Mouse (Mus musculus) midbrain, embryonic 15.5 days (tissue): Measurements from ENCODE around the gene Hmgcl. TPM values are rescaled to one million over a fixed set of nuclear protein-coding genes. Genes with fewer than 3 reads are reported as not detected.
"Not testable (repeated sequence)": the region's sequence is repeated elsewhere in the genome, so short reads cannot be mapped to it uniquely, and the experiment has no call there.

Source experiments
- ATAC-seq: fragments of 200-750 bp; cut with Nextera tagmentation; replicated peaks from 2 replicates; pipeline ENCODE4 v1.8.0; 2017; ENCODE audit warnings: moderate TSS enrichment
- H3K27ac ChIP-seq: fragments of 300-500 bp; sonication (generic); 2 replicates; pipeline ENCODE4 v1.5.1; 2015; ENCODE audit warnings: mild to moderate bottlenecking, inconsistent platforms
- H3K27me3 ChIP-seq: fragments of 300-500 bp; sonication (generic); replicated peaks from 2 replicates; pipeline ENCODE4 v1.6.1; 2015; ENCODE audit warnings: inconsistent platforms
- H3K36me3 ChIP-seq: fragments of 300-500 bp; sonication (generic); replicated peaks from 2 replicates; pipeline ENCODE4 v1.6.1; 2015; ENCODE audit warnings: inconsistent platforms
- H3K4me1 ChIP-seq: fragments of 300-500 bp; sonication (generic); 2 replicates; pipeline ENCODE4 v1.6.1; 2015; ENCODE audit warnings: inconsistent platforms
- H3K4me2 ChIP-seq: fragments of 300-500 bp; sonication (generic); 2 replicates; pipeline ENCODE4 v1.6.1; 2015; ENCODE audit warnings: inconsistent platforms, mild to moderate bottlenecking, moderate library complexity
- H3K4me3 ChIP-seq: fragments of 300-500 bp; sonication (generic); 2 replicates; pipeline ENCODE4 v1.5.1; 2015; ENCODE audit warnings: mild to moderate bottlenecking, inconsistent platforms
- H3K9ac ChIP-seq: fragments of 300-500 bp; sonication (generic); 2 replicates; pipeline ENCODE4 v1.6.1; 2015; ENCODE audit warnings: mild to moderate bottlenecking, inconsistent platforms
- H3K9me3 ChIP-seq: fragments of 300-500 bp; sonication (generic); 2 replicates; pipeline ENCODE4 v1.6.1; 2016; ENCODE audit warnings: inconsistent platforms
- WGBS: fragments of 180-500 bp; shearing (Covaris S2); methylation state at CpG from one replicate; pipeline ENCODE4 v1.1.7; 2015; ENCODE audit warnings: mixed read lengths; 5-methylcytosine and 5-hydroxymethylcytosine counted together
- polyA plus RNA-seq: library from polyadenylated mRNA; unstranded; fragments of >200 nt; fragmentation: Nextera tagmentation; extraction: Ambion mirVana; gene quantifications from 2 replicates; pipeline ENCODE4 v1.2.1, GENCODE M21; 2015

Gene Hmgcl
- polyA plus RNA-seq, 1 experiment from 2014 or later: 57.0 TPM

- ATAC-seq: not testable (repeated sequence)
- peaks cover 22% of the 10 kb centered on the region; the same call in 1 of the 2 replicates for H3K36me3 ChIP-seq
Measured at GRCm38 (mm10) chr4:135980223-135980622, 34.0 kb downstream of the Hmgcl start.

GRCm38 (mm10) chr4:135981524-135982063, 35.3 kb downstream of the Hmgcl start:
- Histone ChIP-seq H3K4me1 (peaks cover 16% of the 10 kb centered on the region), H3K9ac (no peak overlapping the region), H3K36me3 (peaks cover 12% of the 10 kb centered on the region; the same call in 1 of the 2 replicates), H3K27ac (no peak overlapping the region), H3K4me2 (no peak overlapping the region), H3K4me3 (no peak overlapping the region), H3K27me3 (no peaks in the 10 kb centered on the region), H3K9me3 (no peaks in the 10 kb centered on the region)
- no peak for ATAC-seq
- WGBS: 77% methylated on average over 7 of the region's 7 CpGs

More at GRCm38 (mm10) chr4:135980223-135980622, 34.0 kb downstream of the Hmgcl start:
- not testable (repeated sequence) for H3K4me3 ChIP-seq, H3K4me1 ChIP-seq, H3K9ac ChIP-seq, H3K27ac ChIP-seq, H3K4me2 ChIP-seq, H3K9me3 ChIP-seq, H3K27me3 ChIP-seq
- 97% methylated on average over 5 of the region's 5 CpGs for WGBS

GRCm38 (mm10) chr4:135984556-135984955, 38.3 kb downstream of the Hmgcl start:
- no peak for ATAC-seq
- Histone ChIP-seq H3K36me3 (peaks cover 8% of the 10 kb centered on the region; the same call in 1 of the 2 replicates), H3K4me2 (no peak overlapping the region), H3K4me1 (peaks cover 23% of the 10 kb centered on the region), H3K27ac (no peak overlapping the region), H3K9me3 (no peaks in the 10 kb centered on the region), H3K9ac (no peak overlapping the region), H3K4me3 (no peak overlapping the region), H3K27me3 (no peaks in the 10 kb centered on the region)
- WGBS: 93% methylated on average over 5 of the region's 5 CpGs

GRCm38 (mm10) chr4:135985193-135985592, 38.9 kb downstream of the Hmgcl start:
- Histone ChIP-seq H3K27ac (no peak overlapping the region), H3K36me3 (peaks cover 8% of the 10 kb centered on the region; the same call in 1 of the 2 replicates)

GRCm38 (mm10) chr4:135985769-135986168, 39.5 kb downstream of the Hmgcl start:
- no peak overlapping the region for H3K9ac ChIP-seq
- no peak overlapping the region for H3K27ac ChIP-seq
- 91% methylated on average over 7 of the region's 7 CpGs for WGBS
- peak overlapping the region; percentile 74 for H3K4me3 ChIP-seq
- H3K4me1 ChIP-seq: peaks cover 23% of the 10 kb centered on the region
- no peak for ATAC-seq
- H3K4me2 ChIP-seq: peak overlapping the region; percentile 91
- no peaks in the 10 kb centered on the region for H3K9me3 ChIP-seq
- H3K27me3 ChIP-seq: no peaks in the 10 kb centered on the region
- H3K36me3 ChIP-seq: peaks cover 8% of the 10 kb centered on the region; the same call in 1 of the 2 replicates

More at GRCm38 (mm10) chr4:135985193-135985592, 38.9 kb downstream of the Hmgcl start:
- Histone ChIP-seq H3K4me2 (0 out of 2 replicates have a peak overlapping the region, but pooled peaks have one; percentile 91), H3K4me3 (no peak overlapping the region), H3K9me3 (no peaks in the 10 kb centered on the region), H3K9ac (no peak overlapping the region), H3K4me1 (peaks cover 23% of the 10 kb centered on the region), H3K27me3 (no peaks in the 10 kb centered on the region)
- no peak for ATAC-seq
- 96% methylated on average over 5 of the region's 5 CpGs for WGBS

- H3K27me3 ChIP-seq: no peaks in the 10 kb centered on the region
- WGBS: 6% methylated on average over 23 of the region's 23 CpGs
- peak overlapping the region; percentile 91 for H3K4me2 ChIP-seq
- ATAC-seq: no peak
- H3K36me3 ChIP-seq: peaks cover 8% of the 10 kb centered on the region; the same call in 1 of the 2 replicates
- H3K4me1 ChIP-seq: peaks cover 23% of the 10 kb centered on the region
- H3K9me3 ChIP-seq: no peaks in the 10 kb centered on the region
- H3K4me3 ChIP-seq: peak overlapping the region; percentile 74
- H3K27ac ChIP-seq: peak overlapping the region; percentile 94
- H3K9ac ChIP-seq: peak overlapping the region; percentile 92
Measured at GRCm38 (mm10) chr4:135986301-135986942, 40.2 kb downstream of the Hmgcl start.

GRCm38 (mm10) chr4:135986943-135987710, 40.9 kb downstream of the Hmgcl start, which contains the start of gene Pithd1:
TSS of gene Pithd1 (minus strand) at chr4:135987264.
- peak; percentile 94 for ATAC-seq
- H3K4me3 ChIP-seq: peak within 1 kb of the TSS; percentile 74
- peaks cover 8% of the 10 kb centered on the region; the same call in 1 of the 2 replicates for H3K36me3 ChIP-seq
- H3K9ac ChIP-seq: peak within 1 kb of the TSS; percentile 92
- no peaks in the 10 kb centered on the region for H3K27me3 ChIP-seq
- peak within 1 kb of the TSS; percentile 91 for H3K4me2 ChIP-seq
- H3K9me3 ChIP-seq: no peaks in the 10 kb centered on the region
- H3K27ac ChIP-seq: peak within 1 kb of the TSS; percentile 94
- WGBS: under 1% methylated on average over 75 of the region's 81 CpGs
- H3K4me1 ChIP-seq: peaks cover 23% of the 10 kb centered on the region

GRCm38 (mm10) chr4:135987714-135988113, 41.5 kb downstream of the Hmgcl start:
- peaks cover 8% of the 10 kb centered on the region; the same call in 1 of the 2 replicates for H3K36me3 ChIP-seq
- 62% methylated on average over 9 of the region's 9 CpGs for WGBS
- no peak for ATAC-seq
- peak overlapping the region; percentile 74 for H3K4me3 ChIP-seq
- H3K4me2 ChIP-seq: peak overlapping the region; percentile 91
- no peaks in the 10 kb centered on the region for H3K27me3 ChIP-seq
- H3K9me3 ChIP-seq: no peaks in the 10 kb centered on the region
- H3K9ac ChIP-seq: peak overlapping the region; percentile 92; the same call in 1 of the 2 replicates
- peaks cover 23% of the 10 kb centered on the region for H3K4me1 ChIP-seq
- peak overlapping the region; percentile 94 for H3K27ac ChIP-seq

GRCm38 (mm10) chr4:135993941-135994340, 47.7 kb downstream of the Hmgcl start:
- 97% methylated on average over 6 of the region's 6 CpGs for WGBS
- ATAC-seq: no peak
- Histone ChIP-seq H3K27me3 (no peaks in the 10 kb centered on the region), H3K4me2 (no peak overlapping the region), H3K27ac (no peak overlapping the region), H3K9me3 (no peaks in the 10 kb centered on the region), H3K4me3 (no peak overlapping the region), H3K4me1 (no peaks in the 10 kb centered on the region), H3K36me3 (no peaks in the 10 kb centered on the region), H3K9ac (no peak overlapping the region)

- Histone ChIP-seq H3K36me3 (no peaks in the 10 kb centered on the region), H3K27ac (no peak overlapping the region), H3K27me3 (no peaks in the 10 kb centered on the region), H3K4me2 (no peak overlapping the region), H3K9me3 (no peaks in the 10 kb centered on the region), H3K9ac (no peak overlapping the region), H3K4me1 (no peaks in the 10 kb centered on the region), H3K4me3 (no peak overlapping the region)
- no peak for ATAC-seq
- 85% methylated on average over 4 of the region's 4 CpGs for WGBS
Measured at GRCm38 (mm10) chr4:135995118-135995517, 48.9 kb downstream of the Hmgcl start.

GRCm38 (mm10) chr4:136004107-136004675, 57.9 kb downstream of the Hmgcl start:
- H3K27me3 ChIP-seq: no peaks in the 10 kb centered on the region
- no peak for ATAC-seq
- H3K4me2 ChIP-seq: no peak overlapping the region
- no peaks in the 10 kb centered on the region for H3K9me3 ChIP-seq
- H3K4me3 ChIP-seq: no peak overlapping the region
- no peak overlapping the region for H3K27ac ChIP-seq
- no peak overlapping the region for H3K9ac ChIP-seq
- no peaks in the 10 kb centered on the region for H3K4me1 ChIP-seq
- peaks cover 61% of the 10 kb centered on the region for H3K36me3 ChIP-seq
- 89% methylated on average over 5 of the region's 5 CpGs for WGBS

GRCm38 (mm10) chr4:136004921-136005320, 58.7 kb downstream of the Hmgcl start:
- no peak for ATAC-seq
- Histone ChIP-seq H3K4me3 (no peak overlapping the region), H3K36me3 (peaks cover 68% of the 10 kb centered on the region), H3K27ac (no peak overlapping the region), H3K9ac (no peak overlapping the region), H3K4me2 (no peak overlapping the region), H3K27me3 (no peaks in the 10 kb centered on the region), H3K9me3 (no peaks in the 10 kb centered on the region), H3K4me1 (no peaks in the 10 kb centered on the region)
- 87% methylated on average over 2 of the region's 2 CpGs for WGBS
